8 mouse cellular contexts compared by ENCODE assay signal in genomic region chr8:108714636-108715415, GRCm38 (mm10).
DNase-seq lines count a peak whose midpoint lies in the region; ATAC-seq and TF ChIP-seq lines count a peak whose summit lies in the region.

No protein-coding gene starts in this region.

- intact Hi-C loops in gastrocnemius, postnatal 14 days (cut with DNase I; ENCODE audit: low total_unique reads) = no loop called here

- H3K27me3 ChIP-seq in hindbrain, postnatal 0 days (ENCODE audit: insufficient read depth, low read length) = peaks cover 39% of the 10 kb centered on the region
- H3K27me3 ChIP-seq in liver, adult 2 months (ENCODE audit: control insufficient read depth, insufficient read depth, low read length) = no peaks in the 10 kb centered on the region
- no peaks in the 10 kb centered on the region for H3K27me3 ChIP-seq in midbrain, embryonic 15.5 days (replicated peaks)

- 0 out of 2 replicates have a peak, but pooled peaks have one; percentile 33 for TF ChIP-seq POLR2A in liver, adult 2 months (IDR thresholded peaks at IDR 0.05; ENCODE audit: extremely low read depth, insufficient read depth, low read length)

- WGBS in hindbrain, postnatal 0 days = 0% methylated on average over 44 of the region's 84 CpGs
- WGBS in liver, adult 2 months = 1% methylated on average over 62 of the region's 84 CpGs
- under 1% methylated on average over 68 of the region's 84 CpGs for WGBS in midbrain, embryonic 15.5 days

- no peaks in the 10 kb centered on the region for H3K9me3 ChIP-seq in hindbrain, postnatal 0 days (ENCODE audit: low read length)
- H3K9me3 ChIP-seq in midbrain, embryonic 15.5 days = no peaks in the 10 kb centered on the region

- no peaks in the 10 kb centered on the region for H3K36me3 ChIP-seq in hindbrain, postnatal 0 days (ENCODE audit: insufficient read depth, low read length)
- no peaks in the 10 kb centered on the region for H3K36me3 ChIP-seq in liver, adult 2 months (ENCODE audit: control insufficient read depth, insufficient read depth, low read length)
- H3K36me3 ChIP-seq in midbrain, embryonic 15.5 days (replicated peaks) = no peaks in the 10 kb centered on the region

- ATAC-seq in hindbrain, postnatal 0 days = peak; percentile 77
- peak; percentile 78 for ATAC-seq in midbrain, embryonic 15.5 days (replicated peaks)

- peak; percentile 33 to 50 for DNase-seq in cerebellum, postnatal 25 days
- DNase-seq in cerebellum, adult 11-12 months = no peak
- peak; percentile 49 for DNase-seq in brain, adult 2 months (ENCODE audit: low read depth, low spot score)
- peak; percentile 61 for DNase-seq in gastrocnemius, postnatal 14 days
- DNase-seq in hindbrain, postnatal 0 days (ENCODE audit: low spot score) = peak; percentile 67
- DNase-seq in liver, adult 2 months (ENCODE audit: extremely low read depth, low read depth, low spot score) = peak; percentile 44
- peak; percentile 62 for DNase-seq in testis, postnatal 10 days (ENCODE audit: low spot score)

- H3K79me2 ChIP-seq in liver, adult 2 months (ENCODE audit: control insufficient read depth, insufficient read depth, low read length) = peaks cover 29% of the 10 kb centered on the region; the same call in 1 of the 2 replicates

- no peaks in the 10 kb centered on the region for H3K4me1 ChIP-seq in hindbrain, postnatal 0 days (ENCODE audit: insufficient read depth, low read length)
- H3K4me1 ChIP-seq in liver, adult 2 months (ENCODE audit: control insufficient read depth, insufficient read depth, low read length) = peaks cover 14% of the 10 kb centered on the region
- peaks cover 89% of the 10 kb centered on the region for H3K4me1 ChIP-seq in midbrain, embryonic 15.5 days

- peak overlapping the region; percentile 94 for H3K4me2 ChIP-seq in hindbrain, postnatal 0 days (ENCODE audit: low read depth, low read length)
- H3K4me2 ChIP-seq in midbrain, embryonic 15.5 days = peak overlapping the region; percentile 91

- peak overlapping the region; percentile 75 for H3K9ac ChIP-seq in hindbrain, postnatal 0 days (replicated peaks; ENCODE audit: low read length)
- peak overlapping the region; percentile 95 for H3K9ac ChIP-seq in liver, adult 2 months (ENCODE audit: low read depth, low read length)
- peak overlapping the region; percentile 79 for H3K9ac ChIP-seq in midbrain, embryonic 15.5 days

- no peak for TF ChIP-seq CTCF in hindbrain, postnatal 0 days (IDR thresholded peaks at IDR 0.05; ENCODE audit: low read depth)
- peak; percentile 28; the same call in 1 of the 2 replicates for TF ChIP-seq CTCF in liver, adult 2 months (IDR thresholded peaks at IDR 0.05; ENCODE audit: low read depth, low read length)

- peak overlapping the region; percentile 54 for H3K4me3 ChIP-seq in hindbrain, postnatal 0 days (ENCODE audit: low read length)
- peak overlapping the region; percentile 94 for H3K4me3 ChIP-seq in liver, adult 2 months (ENCODE audit: insufficient read depth, low read depth, low read length)
- peak overlapping the region; percentile 82 for H3K4me3 ChIP-seq in midbrain, embryonic 15.5 days

- H3K27ac ChIP-seq in hindbrain, postnatal 0 days = peak overlapping the region; percentile 79
- peak overlapping the region; percentile 88 for H3K27ac ChIP-seq in liver, adult 2 months (replicated peaks; ENCODE audit: insufficient read depth, low read depth, low read length)
- H3K27ac ChIP-seq in midbrain, embryonic 15.5 days = peak overlapping the region; percentile 100
